Mouse (Mus musculus) hindbrain, embryonic 16.5 days (tissue): Measurements from ENCODE around the gene Ang. TPM values are rescaled to one million over a fixed set of nuclear protein-coding genes. Genes with fewer than 3 reads are reported as not detected.

Experiments
- ATAC-seq: fragments of 200-750 bp; cut with Nextera tagmentation; 2 replicates; pipeline ENCODE4 v1.8.0; 2017; ENCODE audit warnings: moderate TSS enrichment, moderate library complexity
- H3K27ac ChIP-seq: fragments of 300-500 bp; sonication (generic); 2 replicates; pipeline ENCODE4 v1.5.1; 2014; ENCODE audit warnings: low read depth, mild to moderate bottlenecking, control low read depth, low read length, moderate library complexity
- H3K27me3 ChIP-seq: fragments of 300-500 bp; sonication (generic); replicated peaks from 2 replicates; pipeline ENCODE4 v1.6.1; 2014; ENCODE audit warnings: low read length; ENCODE audit not compliant: control insufficient read depth, insufficient read depth
- H3K36me3 ChIP-seq: fragments of 300-500 bp; sonication (generic); 2 replicates; pipeline ENCODE4 v1.6.1; 2014; ENCODE audit warnings: mild to moderate bottlenecking, low read length, moderate library complexity, mixed read lengths; ENCODE audit not compliant: control insufficient read depth, insufficient read depth
- H3K4me1 ChIP-seq: fragments of 300-500 bp; sonication (generic); 2 replicates; pipeline ENCODE4 v1.6.1; 2014; ENCODE audit warnings: low read depth, low read length; ENCODE audit not compliant: control insufficient read depth, insufficient read depth
- H3K4me2 ChIP-seq: fragments of 300-500 bp; sonication (generic); 2 replicates; pipeline ENCODE4 v1.6.1; 2014; ENCODE audit warnings: mild to moderate bottlenecking, low read length, control low read depth, moderate library complexity
- H3K4me3 ChIP-seq: fragments of 300-500 bp; sonication (generic); 2 replicates; pipeline ENCODE4 v1.5.1; 2014; ENCODE audit warnings: mild to moderate bottlenecking, low read length, control low read depth, moderate library complexity
- H3K9ac ChIP-seq: fragments of 300-500 bp; sonication (generic); 2 replicates; pipeline ENCODE4 v1.6.1; 2014; ENCODE audit warnings: low read depth, mild to moderate bottlenecking, control low read depth, low read length, moderate library complexity
- H3K9me3 ChIP-seq: fragments of 300-500 bp; sonication (generic); 2 replicates; pipeline ENCODE4 v1.6.1; 2014; ENCODE audit warnings: mild to moderate bottlenecking, low read length, moderate library complexity; ENCODE audit not compliant: control insufficient read depth
- WGBS: fragments of 180-500 bp; shearing (Covaris S2); extraction: QIAGEN DNeasy Blood & Tissue Kit; methylation state at CpG from one replicate; pipeline ENCODE4 v1.1.7; 2014; 5-methylcytosine and 5-hydroxymethylcytosine counted together
- polyA plus RNA-seq: library from polyadenylated mRNA; unstranded; fragments of >200 nt; fragmentation: Nextera tagmentation; extraction: Ambion mirVana; gene quantifications from 2 replicates; pipeline ENCODE4 v1.2.1, GENCODE M21; 2015

Ang gene
- 5.1 and 6.2 TPM in 2 replicates for polyA plus RNA-seq

GRCm38 (mm10) chr14:51090921-51091900, at the start of gene Ang, which contains the start of gene Rnase4:
Gene Ang, plus strand, starts transcription at chr14:51091150.
Gene Rnase4, plus strand, starts transcription at chr14:51091077.
- 6% methylated on average over 33 of the region's 33 CpGs for WGBS
- Histone ChIP-seq H3K27ac (peak within 1 kb of the TSS; percentile 83), H3K27me3 (no peaks in the 10 kb centered on the region), H3K4me3 (peak within 1 kb of the TSS; percentile 84), H3K4me1 (no peaks in the 10 kb centered on the region; the same call in 1 of the 2 replicates), H3K9me3 (no peaks in the 10 kb centered on the region), H3K4me2 (peak within 1 kb of the TSS; percentile 78), H3K36me3 (no peaks in the 10 kb centered on the region), H3K9ac (peak within 1 kb of the TSS; percentile 65)
- peak; percentile 35 for ATAC-seq

- H3K4me2 ChIP-seq, result no peak within 1 kb of the TSS
- no peak for ATAC-seq
- H3K4me3 ChIP-seq, result no peak within 1 kb of the TSS
- WGBS, result 60% methylated on average over 6 of the region's 6 CpGs
- H3K4me1 ChIP-seq, result no peaks in the 10 kb centered on the region
- no peaks in the 10 kb centered on the region for H3K27me3 ChIP-seq
- no peak within 1 kb of the TSS for H3K27ac ChIP-seq
- no peaks in the 10 kb centered on the region for H3K9me3 ChIP-seq
- H3K9ac ChIP-seq, result no peak within 1 kb of the TSS
- no peaks in the 10 kb centered on the region for H3K36me3 ChIP-seq
These were observed 49.2 kb upstream of the Ang start, which contains the start of gene Rnase9 for GRCm38 (mm10) chr14:51041769-51042168. Gene Rnase9, minus strand, starts transcription at chr14:51041869.

GRCm38 (mm10) chr14:51047846-51048245, 43.1 kb upstream of the Ang start:
- no peak overlapping the region for H3K27ac ChIP-seq
- ATAC-seq, result no peak
- no peak overlapping the region for H3K4me2 ChIP-seq
- no peak overlapping the region for H3K4me3 ChIP-seq
- H3K9me3 ChIP-seq, result no peaks in the 10 kb centered on the region
- 76% methylated on average over 5 of the region's 5 CpGs for WGBS
- no peaks in the 10 kb centered on the region for H3K27me3 ChIP-seq
- no peaks in the 10 kb centered on the region for H3K36me3 ChIP-seq
- H3K4me1 ChIP-seq, result no peaks in the 10 kb centered on the region
- H3K9ac ChIP-seq, result no peak overlapping the region

- 93% methylated on average over 2 of the region's 2 CpGs for WGBS
- H3K27me3 ChIP-seq, result no peaks in the 10 kb centered on the region
- H3K4me1 ChIP-seq, result no peaks in the 10 kb centered on the region
- no peaks in the 10 kb centered on the region for H3K36me3 ChIP-seq
- no peak within 1 kb of the TSS for H3K9ac ChIP-seq
- H3K9me3 ChIP-seq, result no peaks in the 10 kb centered on the region
- H3K27ac ChIP-seq, result no peak within 1 kb of the TSS
- H3K4me2 ChIP-seq, result no peak within 1 kb of the TSS
- no peak within 1 kb of the TSS for H3K4me3 ChIP-seq
- no peak for ATAC-seq
These were observed 40.9 kb upstream of the Ang start, which contains the start of gene Rnase11 for GRCm38 (mm10) chr14:51050063-51050462. Gene Rnase11, minus strand, starts transcription at chr14:51050163.

GRCm38 (mm10) chr14:51051941-51052340, 39.0 kb upstream of the Ang start:
- no peaks in the 10 kb centered on the region for H3K27me3 ChIP-seq
- no peak for ATAC-seq
- no peak overlapping the region for H3K4me3 ChIP-seq
- no peak overlapping the region for H3K4me2 ChIP-seq
- no peaks in the 10 kb centered on the region for H3K4me1 ChIP-seq
- WGBS, result 67% methylated on average over 5 of the region's 5 CpGs
- no peaks in the 10 kb centered on the region for H3K9me3 ChIP-seq
- H3K36me3 ChIP-seq, result no peaks in the 10 kb centered on the region
- H3K9ac ChIP-seq, result no peak overlapping the region
- no peak overlapping the region for H3K27ac ChIP-seq

- no peak for ATAC-seq
- WGBS, result 70% methylated on average over 5 of the region's 5 CpGs
- Histone ChIP-seq H3K9ac (no peak overlapping the region), H3K4me2 (no peak overlapping the region), H3K36me3 (no peaks in the 10 kb centered on the region), H3K27ac (no peak overlapping the region), H3K4me3 (no peak overlapping the region), H3K9me3 (no peaks in the 10 kb centered on the region), H3K4me1 (no peaks in the 10 kb centered on the region), H3K27me3 (no peaks in the 10 kb centered on the region)
These were observed 37.8 kb upstream of the Ang start for GRCm38 (mm10) chr14:51053176-51053575.

- H3K4me3 ChIP-seq, result no peak overlapping the region
- no peaks in the 10 kb centered on the region for H3K27me3 ChIP-seq
- ATAC-seq, result no peak
- no peak overlapping the region for H3K27ac ChIP-seq
- H3K4me2 ChIP-seq, result no peak overlapping the region
- no peaks in the 10 kb centered on the region for H3K36me3 ChIP-seq
- 36% methylated on average over 13 of the region's 13 CpGs for WGBS
- H3K9ac ChIP-seq, result no peak overlapping the region
- H3K9me3 ChIP-seq, result no peaks in the 10 kb centered on the region
- no peaks in the 10 kb centered on the region for H3K4me1 ChIP-seq
These were observed 36.4 kb upstream of the Ang start for GRCm38 (mm10) chr14:51054243-51055237.

- no peak within 1 kb of the TSS for H3K27ac ChIP-seq
- H3K27me3 ChIP-seq, result no peaks in the 10 kb centered on the region
- WGBS, result 79% methylated on average over 9 of the region's 9 CpGs
- H3K4me1 ChIP-seq, result no peaks in the 10 kb centered on the region
- H3K9me3 ChIP-seq, result no peaks in the 10 kb centered on the region
- ATAC-seq, result no peak
- no peak within 1 kb of the TSS for H3K4me2 ChIP-seq
- H3K36me3 ChIP-seq, result no peaks in the 10 kb centered on the region
- H3K4me3 ChIP-seq, result no peak within 1 kb of the TSS
- H3K9ac ChIP-seq, result no peak within 1 kb of the TSS
These were observed 33.5 kb upstream of the Ang start, which contains the start of gene Rnase12 for GRCm38 (mm10) chr14:51057401-51057831. Gene Rnase12, minus strand, starts transcription at chr14:51057661.
